Mouse (Mus musculus) cerebellum, postnatal 4 days (tissue): ENCODE data around the gene Trpc4ap.
"Not testable (repeated sequence)": the region's sequence is repeated elsewhere in the genome, so short reads cannot be mapped to it uniquely, and the experiment has no call there.

Source experiments
- DNase-seq, 2 experiments: peaks; one replicate each; pipeline ENCODE4 v3.0.0; 2022; ENCODE audit warnings: low spot score in 2 of 2, mixed read lengths in 1 of 2

The Trpc4ap gene

GRCm38 (mm10) chr2:155691723-155692493 lies at the start of gene Trpc4ap:
TSS of gene Trpc4ap (minus strand) at chr2:155692384.
- DNase-seq = peak; percentile 99

- DNase-seq = no peak
Measured at GRCm38 (mm10) chr2:155737803-155738202, 45.6 kb upstream of the Trpc4ap start.

GRCm38 (mm10) chr2:155736936-155737335 lies 44.8 kb upstream of the Trpc4ap start:
- no peak for DNase-seq

GRCm38 (mm10) chr2:155735766-155736165 lies 43.6 kb upstream of the Trpc4ap start, which contains the start of gene Gm17581:
TSS of gene Gm17581 (minus strand) at chr2:155735866.
- DNase-seq = not testable (repeated sequence)

GRCm38 (mm10) chr2:155735080-155735479 lies 42.9 kb upstream of the Trpc4ap start:
- no peak for DNase-seq

GRCm38 (mm10) chr2:155729158-155729645 lies 37.0 kb upstream of the Trpc4ap start, which contains the start of gene Edem2:
TSS of gene Edem2 (minus strand) at chr2:155729475.
- peak; percentile 74 to 86 for DNase-seq

GRCm38 (mm10) chr2:155728742-155729141 lies 36.6 kb upstream of the Trpc4ap start:
- DNase-seq = no peak

- DNase-seq = no peak
Measured at GRCm38 (mm10) chr2:155727764-155728395, 35.7 kb upstream of the Trpc4ap start.

GRCm38 (mm10) chr2:155726302-155726701 lies 34.1 kb upstream of the Trpc4ap start:
- DNase-seq = no peak

GRCm38 (mm10) chr2:155724526-155724925 lies 32.3 kb upstream of the Trpc4ap start:
- no peak for DNase-seq

GRCm38 (mm10) chr2:155724036-155724435 lies 31.9 kb upstream of the Trpc4ap start:
- no peak for DNase-seq

GRCm38 (mm10) chr2:155720585-155720984 lies 28.4 kb upstream of the Trpc4ap start:
- DNase-seq = no peak

- no peak for DNase-seq
Measured at GRCm38 (mm10) chr2:155717082-155717990, 25.2 kb upstream of the Trpc4ap start.

GRCm38 (mm10) chr2:155710557-155710956 lies 18.4 kb upstream of the Trpc4ap start:
- no peak for DNase-seq

GRCm38 (mm10) chr2:155707251-155707650 lies 15.1 kb upstream of the Trpc4ap start:
- DNase-seq = no peak

- DNase-seq = no peak
Measured at GRCm38 (mm10) chr2:155703630-155704029, 11.4 kb upstream of the Trpc4ap start.

- DNase-seq = no peak
Measured at GRCm38 (mm10) chr2:155701399-155701919, 9.3 kb upstream of the Trpc4ap start.

- not testable (repeated sequence) for DNase-seq
Measured at GRCm38 (mm10) chr2:155698443-155698842, 6.3 kb upstream of the Trpc4ap start.

GRCm38 (mm10) chr2:155696851-155697250 lies 4.7 kb upstream of the Trpc4ap start:
- DNase-seq = no peak

- peak; percentile 92 to 93 for DNase-seq
Measured at GRCm38 (mm10) chr2:155696091-155696558, 3.9 kb upstream of the Trpc4ap start.

GRCm38 (mm10) chr2:155695316-155695715 lies 3.1 kb upstream of the Trpc4ap start:
- no peak for DNase-seq
